Mouse (Mus musculus) MEL (cell line): Measurements from ENCODE around the gene Drosha. TPM values are rescaled to one million over a fixed set of nuclear protein-coding genes. Genes with fewer than 3 reads are reported as not detected.
A peak's percentile ranks its signal among the peaks of the same experiment; 100 is the strongest.

ENCODE experiments used
- DNase-seq: peaks from one replicate; pipeline ENCODE4 v3.0.0; 2011; ENCODE audit warnings: low read depth, low spot score
- H3K27ac ChIP-seq: 2 replicates; pipeline ENCODE4 v1.5.1; 2012; ENCODE audit warnings: low read depth, mild to moderate bottlenecking, control low read depth, low read length, moderate library complexity; ENCODE audit not compliant: control insufficient read depth
- H3K27me3 ChIP-seq, 2 experiments: fragments of 150-350 bp in 1 of 2; sonication (generic) in 1 of 2; 2 replicates each; pipeline ENCODE4 v1.6.1; 2012; ENCODE audit warnings: low read length in 2 of 2, mild to moderate bottlenecking in 2 of 2, improper control_type of control experiment in 1 of 2, moderate library complexity in 1 of 2; ENCODE audit not compliant: insufficient read depth in 2 of 2, control insufficient read depth in 1 of 2
- H3K36me3 ChIP-seq, 2 experiments: 2 replicates each; pipeline ENCODE4 v1.6.1; 2012 to 2014; ENCODE audit warnings: low read length in 2 of 2, improper control_type of control experiment in 1 of 2, inconsistent platforms in 1 of 2, mild to moderate bottlenecking in 1 of 2; ENCODE audit not compliant: insufficient read depth in 2 of 2, control insufficient read depth in 1 of 2
- H3K4me1 ChIP-seq, 2 experiments: fragments of 150-350 bp in 1 of 2; sonication (generic) in 1 of 2; 2 replicates each; pipeline ENCODE4 v1.6.1; 2012; ENCODE audit warnings: low read length in 2 of 2, improper control_type of control experiment in 1 of 2, mild to moderate bottlenecking in 1 of 2; ENCODE audit not compliant: insufficient read depth in 2 of 2, control insufficient read depth in 1 of 2
- H3K4me3 ChIP-seq, 2 experiments: fragments of 150-350 bp in 1 of 2; sonication (generic) in 1 of 2; 2 replicates each; pipeline ENCODE4 v1.5.1; 2012; ENCODE audit warnings: low read depth in 2 of 2, low read length in 2 of 2, mild to moderate bottlenecking in 2 of 2, moderate library complexity in 2 of 2, control low read depth in 1 of 2, improper control_type of control experiment in 1 of 2; ENCODE audit not compliant: control insufficient read depth in 1 of 2, insufficient read depth in 1 of 2
- H3K79me2 ChIP-seq: 2 replicates; pipeline ENCODE4 v1.6.1; 2012; ENCODE audit warnings: mild to moderate bottlenecking, low read length, moderate library complexity; ENCODE audit not compliant: control insufficient read depth, poor library complexity, insufficient read depth
- H3K9ac ChIP-seq: 2 replicates; pipeline ENCODE4 v1.6.1; 2012; ENCODE audit warnings: low read depth, mild to moderate bottlenecking, control low read depth, low read length, moderate library complexity; ENCODE audit not compliant: control insufficient read depth, poor library complexity, severe bottlenecking
- H3K9me3 ChIP-seq: fragments of 150-350 bp; sonication (generic); replicated peaks from 2 replicates; pipeline ENCODE4 v1.6.1; 2012; ENCODE audit warnings: mild to moderate bottlenecking, low read length, improper control_type of control experiment, moderate library complexity; ENCODE audit not compliant: insufficient read depth
- BHLHE40 ChIP-seq: IDR thresholded peaks from 2 replicates; pipeline ENCODE4 v1.6.1; 2012; ENCODE audit warnings: low read depth, mild to moderate bottlenecking, inconsistent platforms, low read length, improper control_type of control experiment, borderline replicate concordance
- CHD1 ChIP-seq: IDR thresholded peaks from 2 replicates; pipeline ENCODE4 v1.6.1; 2012; ENCODE audit warnings: low read depth, mild to moderate bottlenecking, inconsistent platforms, low read length, improper control_type of control experiment
- CHD2 ChIP-seq: IDR thresholded peaks from 2 replicates; pipeline ENCODE4 v1.6.1; 2011; ENCODE audit warnings: low read length, improper control_type of control experiment
- CTCF ChIP-seq, 3 experiments: IDR thresholded peaks in 2 of 3; conservative IDR thresholded peaks in 1 of 3; 2 replicates each; pipeline ENCODE4 v1.5.1; 2011 to 2012; ENCODE audit warnings: low read length in 3 of 3, low read depth in 2 of 3, mild to moderate bottlenecking in 2 of 3, improper control_type of control experiment in 1 of 3, inconsistent platforms in 1 of 3, mixed read lengths in 1 of 3, moderate library complexity in 1 of 3; ENCODE audit not compliant: control insufficient read depth in 1 of 3, insufficient read depth in 1 of 3, poor library complexity in 1 of 3, severe bottlenecking in 1 of 3
- E2F4 ChIP-seq: IDR thresholded peaks from 2 replicates; pipeline ENCODE4 v1.6.1; 2011; ENCODE audit warnings: low read depth, low read length, improper control_type of control experiment, borderline replicate concordance
- ETS1 ChIP-seq: IDR thresholded peaks from 2 replicates; pipeline ENCODE4 v1.6.1; 2012; ENCODE audit warnings: low read depth, mild to moderate bottlenecking, inconsistent platforms, low read length, improper control_type of control experiment, moderate library complexity
- GABPA ChIP-seq: IDR thresholded peaks from 2 replicates; pipeline ENCODE4 v1.6.1; 2012; ENCODE audit warnings: low read depth, mild to moderate bottlenecking, inconsistent platforms, low read length, improper control_type of control experiment, moderate library complexity
- GATA1 ChIP-seq: IDR thresholded peaks from 2 replicates; pipeline ENCODE4 v1.6.1; 2011; ENCODE audit warnings: low read depth, low read length, improper control_type of control experiment
- HCFC1 ChIP-seq: IDR thresholded peaks from 2 replicates; pipeline ENCODE4 v1.6.1; 2012; ENCODE audit warnings: low read depth, mild to moderate bottlenecking, inconsistent platforms, low read length, improper control_type of control experiment, moderate library complexity
- JUND ChIP-seq: IDR thresholded peaks from 2 replicates; pipeline ENCODE4 v1.6.1; 2011; ENCODE audit warnings: low read depth, mild to moderate bottlenecking, improper control_type of control experiment, low read length
- KAT2A ChIP-seq: conservative IDR thresholded peaks from 2 replicates; pipeline ENCODE4 v1.6.1; 2012; ENCODE audit warnings: low read depth, low read length, improper control_type of control experiment, inconsistent platforms
- MAFK ChIP-seq: IDR thresholded peaks from 2 replicates; pipeline ENCODE4 v1.6.1; 2011; ENCODE audit warnings: low read depth, mild to moderate bottlenecking, low read length, improper control_type of control experiment, borderline replicate concordance
- MXI1 ChIP-seq: IDR thresholded peaks from 2 replicates; pipeline ENCODE4 v1.6.1; 2011; ENCODE audit warnings: mild to moderate bottlenecking, low read depth, low read length, improper control_type of control experiment
- MYB ChIP-seq: IDR thresholded peaks from 2 replicates; pipeline ENCODE4 v1.6.1; 2011; ENCODE audit warnings: mild to moderate bottlenecking, low read depth, low read length, improper control_type of control experiment
- MYC ChIP-seq: IDR thresholded peaks from 2 replicates; pipeline ENCODE4 v1.6.1; 2011; ENCODE audit warnings: low read depth, mild to moderate bottlenecking, low read length, improper control_type of control experiment, moderate library complexity
- NELFE ChIP-seq: IDR thresholded peaks from 2 replicates; pipeline ENCODE4 v1.6.1; 2011; ENCODE audit warnings: low read depth, low read length, improper control_type of control experiment
- POLR2A ChIP-seq, 2 experiments: IDR thresholded peaks; 2 replicates each; pipeline ENCODE4 v1.6.1; 2011 to 2012; ENCODE audit warnings: low read length in 2 of 2, mild to moderate bottlenecking in 2 of 2, control low read depth in 1 of 2, improper control_type of control experiment in 1 of 2, low read depth in 1 of 2, moderate library complexity in 1 of 2; ENCODE audit not compliant: control insufficient read depth in 1 of 2, insufficient read depth in 1 of 2, poor library complexity in 1 of 2
- POLR2AphosphoS2 ChIP-seq: IDR thresholded peaks from 2 replicates; pipeline ENCODE4 v1.6.1; 2011; ENCODE audit warnings: low read length, improper control_type of control experiment
- RAD21 ChIP-seq: IDR thresholded peaks from 2 replicates; pipeline ENCODE4 v1.6.1; 2011; ENCODE audit warnings: mild to moderate bottlenecking, low read depth, low read length, improper control_type of control experiment
- TBP ChIP-seq: IDR thresholded peaks from 2 replicates; pipeline ENCODE4 v1.8.0; 2011; ENCODE audit warnings: low read depth, low read length, improper control_type of control experiment
- TCF12 ChIP-seq: IDR thresholded peaks from 2 replicates; pipeline ENCODE4 v1.6.1; 2014; ENCODE audit warnings: low read depth, mild to moderate bottlenecking, inconsistent platforms, low read length, improper control_type of control experiment, moderate library complexity
- UBTF ChIP-seq: IDR thresholded peaks from 2 replicates; pipeline ENCODE4 v1.6.1; 2012; ENCODE audit warnings: low read depth, mild to moderate bottlenecking, inconsistent platforms, low read length, improper control_type of control experiment, moderate library complexity, borderline replicate concordance; ENCODE audit not compliant: insufficient read depth
- USF2 ChIP-seq, 2 experiments: IDR thresholded peaks; 2 replicates each; pipeline ENCODE4 v1.6.1; 2011 to 2012; ENCODE audit warnings: improper control_type of control experiment in 2 of 2, low read length in 2 of 2, borderline replicate concordance in 1 of 2, inconsistent platforms in 1 of 2, low read depth in 1 of 2, mild to moderate bottlenecking in 1 of 2; ENCODE audit not compliant: insufficient read depth in 1 of 2
- ZC3H11A ChIP-seq: IDR thresholded peaks from 2 replicates; pipeline ENCODE4 v1.6.1; 2012; ENCODE audit warnings: low read depth, mild to moderate bottlenecking, inconsistent platforms, low read length, improper control_type of control experiment
- ZMIZ1 ChIP-seq: IDR thresholded peaks from 2 replicates; pipeline ENCODE4 v1.6.1; 2012; ENCODE audit warnings: low read depth, mild to moderate bottlenecking, inconsistent platforms, low read length, improper control_type of control experiment, moderate library complexity
- ZNF384 ChIP-seq: IDR thresholded peaks from 2 replicates; pipeline ENCODE4 v1.6.1; 2012; ENCODE audit warnings: low read depth, mild to moderate bottlenecking, inconsistent platforms, low read length, improper control_type of control experiment
- polyA plus RNA-seq, 2 experiments: library from polyadenylated mRNA; stranded (reverse) in 1 of 2; unstranded in 1 of 2; fragments of >175 nt in 1 of 2; fragments of >200 nt in 1 of 2; gene quantifications; 2 replicates each; pipeline versions ENCODE4 v1.2.1 to v1.2.4; 2012; ENCODE audit warnings: low replicate concordance in 2 of 2, low read depth in 1 of 2; ENCODE audit not compliant: insufficient read length in 2 of 2, insufficient read depth in 1 of 2, missing spikeins in 1 of 2
- total RNA-seq: library from RNA; depleted of rRNA; stranded (reverse); fragments of 300-350 nt; gene quantifications from 2 replicates; pipeline ENCODE4 v1.2.3, GENCODE M21; 2012

Drosha gene
- total and polyA plus RNA-seq, 3 experiments, result 43.3 to 482 (median 96.9) TPM

DNA sequence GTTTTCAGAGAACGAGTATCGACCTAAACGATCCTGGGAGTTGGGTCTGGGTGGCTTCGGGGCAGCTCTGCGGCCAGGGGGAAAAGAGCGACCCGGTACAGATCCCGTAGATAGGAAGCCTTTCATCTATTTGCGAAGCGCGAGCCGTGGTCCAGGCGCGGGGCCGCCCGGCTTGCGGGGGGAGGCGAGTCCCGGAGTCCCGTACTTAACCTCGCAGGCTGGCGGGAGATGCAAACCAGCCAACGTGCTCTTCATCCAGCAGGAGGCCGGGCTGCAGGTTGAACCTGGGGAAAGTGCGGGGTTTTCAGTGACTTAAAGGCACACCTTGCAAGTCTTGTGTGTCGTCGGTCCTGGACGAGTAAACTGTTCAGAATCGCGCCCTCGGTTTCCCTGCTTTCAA, 350 bp downstream of the Drosha start:
- Histone ChIP-seq H3K4me1 (peaks cover 2 to 33% of the 10 kb centered on the region in 2 experiments; a peak in 3 of 4 replicates), H3K79me2 (peaks cover 28% of the 10 kb centered on the region), H3K9ac (peak overlapping the region; percentile 90), H3K9me3 (no peaks in the 10 kb centered on the region), H3K36me3 (peaks cover 9 to 47% of the 10 kb centered on the region in 2 experiments), H3K27me3 (no peaks in the 10 kb centered on the region), H3K4me3 (peak overlapping the region; percentile 76 to 89), H3K27ac (peak overlapping the region; percentile 61)
- DNase-seq, result no peak
- TF ChIP-seq TCF12 (0 out of 2 replicates have a peak, but pooled peaks have one; percentile 9), JUND (no peak)

DNA sequence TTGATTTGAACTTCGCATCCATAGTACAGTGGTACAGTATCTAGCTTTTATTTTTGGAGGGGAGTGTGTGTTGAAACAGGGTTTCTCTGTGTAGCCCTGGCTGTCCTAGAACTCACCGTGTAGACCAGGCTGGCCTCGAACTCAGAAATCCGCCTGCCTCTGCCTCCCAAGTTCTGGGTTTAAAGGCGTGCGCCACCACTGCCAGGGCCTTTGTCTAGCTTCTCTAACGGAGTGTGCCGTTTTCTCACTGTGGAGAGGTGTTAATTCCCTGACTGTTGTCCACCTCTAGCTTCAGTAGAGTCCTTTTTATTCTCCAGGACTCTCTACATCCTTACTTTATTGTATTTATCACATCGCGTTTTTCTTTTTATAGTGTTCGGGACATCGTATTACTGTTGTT, 793 bp downstream of the Drosha start:
- Histone ChIP-seq H3K79me2 (peaks cover 28% of the 10 kb centered on the region), H3K27ac (peak overlapping the region; percentile 61), H3K36me3 (peaks cover 6 to 47% of the 10 kb centered on the region in 2 experiments), H3K27me3 (no peaks in the 10 kb centered on the region), H3K4me3 (peak overlapping the region; percentile 76 to 89), H3K4me1 (peaks cover 2 to 33% of the 10 kb centered on the region in 2 experiments; a peak in 3 of 4 replicates), H3K9ac (peak overlapping the region; percentile 90), H3K9me3 (no peaks in the 10 kb centered on the region)
- peak; percentile 72 for TF ChIP-seq TBP
- TF ChIP-seq MAFK, result no peak
- no peak for TF ChIP-seq CHD1
- no peak for DNase-seq

DNA sequence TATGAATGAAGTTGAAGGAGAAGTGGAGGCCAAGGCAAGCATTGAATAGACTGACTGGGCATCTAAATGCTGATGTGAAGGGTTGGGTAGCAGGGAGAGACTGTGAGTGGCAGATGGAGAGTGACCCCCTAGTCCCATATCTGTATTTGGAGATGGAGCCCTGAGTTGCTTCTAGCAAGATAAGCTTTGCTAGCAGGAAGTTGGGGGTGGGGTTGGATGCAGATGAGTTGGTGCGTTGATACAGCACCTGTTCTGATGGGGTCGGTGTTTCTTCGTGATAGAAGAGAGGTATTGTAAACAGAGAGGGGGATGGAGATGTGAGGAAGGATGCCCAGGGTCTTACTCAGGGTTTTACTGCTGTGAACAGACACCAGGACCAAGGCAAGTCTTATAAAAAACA, 5.3 kb downstream of the Drosha start:
- Histone ChIP-seq H3K36me3 (peaks cover 2 to 27% of the 10 kb centered on the region in 2 experiments), H3K4me1 (peaks cover 0 to 24% of the 10 kb centered on the region in 2 experiments; a peak in 2 of 4 replicates), H3K9me3 (no peaks in the 10 kb centered on the region), H3K4me3 (no peak overlapping the region), H3K79me2 (peaks cover 18% of the 10 kb centered on the region), H3K27ac (no peak overlapping the region), H3K27me3 (no peaks in the 10 kb centered on the region), H3K9ac (no peak overlapping the region)
- peak; percentile 34 for DNase-seq
- TF ChIP-seq USF2 (IDR thresholded peaks at IDR 0.05; ENCODE audit: borderline replicate concordance in 1 of 2, insufficient read depth in 1 of 2, low read depth in 1 of 2, low read length in 2 of 2), result no peak
- TF ChIP-seq RAD21, result no peak
- no peak for TF ChIP-seq MYC
- no peak for TF ChIP-seq CTCF (IDR thresholded peaks at IDR 0.05 in 2 of 3, conservative IDR thresholded peaks at IDR 0.05 in 1 of 3; ENCODE audit: control insufficient read depth in 1 of 3, insufficient read depth in 1 of 3, low read depth in 2 of 3, low read length in 3 of 3, poor library complexity in 1 of 3, severe bottlenecking in 1 of 3)
- TF ChIP-seq CHD2, result no peak
- TF ChIP-seq POLR2AphosphoS2, result no peak
- TF ChIP-seq KAT2A, result no peak
- no peak for TF ChIP-seq NELFE
- 0 out of 2 replicates have a peak, but pooled peaks have one; percentile 29 for TF ChIP-seq ETS1
- TF ChIP-seq HCFC1, result no peak
- no peak for TF ChIP-seq UBTF
- TF ChIP-seq ZC3H11A, result no peak
- peak; percentile 60 for TF ChIP-seq TCF12
- no peak for TF ChIP-seq ZMIZ1
- TF ChIP-seq JUND, result no peak
- no peak for TF ChIP-seq POLR2A (IDR thresholded peaks at IDR 0.05; ENCODE audit: control insufficient read depth in 1 of 2, insufficient read depth in 1 of 2, low read depth in 1 of 2, low read length in 2 of 2, poor library complexity in 1 of 2)
- no peak for TF ChIP-seq MXI1
- TF ChIP-seq E2F4, result no peak
- TF ChIP-seq GATA1, result peak; percentile 44; the same call in 1 of the 2 replicates
- no peak for TF ChIP-seq GABPA
- no peak for TF ChIP-seq MYB
- TF ChIP-seq BHLHE40, result no peak
- TF ChIP-seq TBP, result no peak
- TF ChIP-seq ZNF384, result no peak
